Comparison of ENCODE assay signal across 25 mouse cellular contexts in the genomic region with DNA sequence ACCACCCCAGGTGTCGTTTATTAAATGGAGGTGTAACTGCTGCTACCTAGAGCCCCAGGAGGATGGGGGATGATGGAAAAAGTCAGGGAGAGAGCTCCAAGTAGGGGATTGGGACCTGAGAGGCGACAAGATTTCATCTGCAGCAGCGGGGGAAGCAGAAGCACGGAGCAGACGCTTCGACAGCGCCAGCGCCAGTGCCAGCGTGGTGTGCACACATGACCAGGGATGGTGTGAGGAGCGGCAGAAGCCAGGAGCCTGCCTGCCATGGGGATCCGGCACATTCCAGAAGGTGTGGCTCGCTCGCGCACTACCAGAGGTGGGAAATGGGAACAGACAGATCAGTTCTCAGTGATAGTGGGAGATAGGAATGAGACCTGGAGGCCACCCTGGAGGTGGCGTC. TPM values are rescaled to one million over a fixed set of nuclear protein-coding genes. Genes with fewer than 3 reads are reported as not detected.
DNase-seq lines count a peak whose midpoint lies in the region; ATAC-seq lines count a peak whose summit lies in the region.
"Had no signal": no experiment of that assay in that cellular context is flagged by ENCODE, and none has a peak within 500 bp of the region (broad histone marks: within the 10 kb centered on the region; RNA-seq: fewer than 3 reads in every experiment).

No protein-coding gene starts in this region.

- H3K4me2 ChIP-seq in intestine, embryonic 15.5 days (replicated peaks): no peak overlapping the region
- H3K4me2 ChIP-seq: heart, embryonic 12.5 days; liver, embryonic 15.5 days had no signal

- no peaks in the 10 kb centered on the region for H3K36me3 ChIP-seq in intestine, embryonic 15.5 days
- H3K36me3 ChIP-seq: embryonic facial prominence, embryonic 10.5 days; heart, embryonic 12.5 days; limb, embryonic 10.5 days; liver, embryonic 15.5 days had no signal

- H3K27ac ChIP-seq in intestine, embryonic 15.5 days: no peak overlapping the region
- H3K27ac ChIP-seq: embryonic facial prominence, embryonic 10.5 days; hindbrain, postnatal 0 days; limb, embryonic 10.5 days; liver, embryonic 15.5 days; stomach, postnatal 0 days had no signal

- DNase-seq in layer of hippocampus, adult 11-12 months (ENCODE audit: low spot score): peak; percentile 36
- DNase-seq in layer of hippocampus, adult 9-10 months (ENCODE audit: low spot score): no peak
- peak; percentile 9 to 14 for DNase-seq in layer of hippocampus, postnatal 36 days
- peak; percentile 53 for DNase-seq in right cerebral cortex, adult 18-20 months
- DNase-seq in cerebellum, postnatal 14 days: no peak
- DNase-seq in urinary bladder, postnatal 4 days (ENCODE audit: low spot score in 2 of 2): no peak
- DNase-seq: cerebellum, adult 2 months; cerebellum, postnatal 36 days; gastrocnemius, postnatal 10 days; heart, adult 18-20 months; heart, postnatal 10 days; kidney, postnatal 25 days; liver; lung, postnatal 4 days; midbrain, embryonic 14.5 days had no signal

- H3K4me3 ChIP-seq in intestine, embryonic 15.5 days (replicated peaks): no peak overlapping the region
- H3K4me3 ChIP-seq: embryonic facial prominence, embryonic 10.5 days; heart, embryonic 12.5 days; limb, embryonic 10.5 days; liver, embryonic 15.5 days had no signal

- H3K9ac ChIP-seq in intestine, embryonic 15.5 days: no peak overlapping the region
- H3K9ac ChIP-seq: heart, embryonic 12.5 days; liver, embryonic 15.5 days had no signal

- H3K27me3 ChIP-seq in intestine, embryonic 15.5 days (replicated peaks): no peaks in the 10 kb centered on the region
- H3K27me3 ChIP-seq: liver, embryonic 15.5 days had no signal

- H3K9me3 ChIP-seq in intestine, embryonic 15.5 days: no peaks in the 10 kb centered on the region
- H3K9me3 ChIP-seq: embryonic facial prominence, embryonic 10.5 days; limb, embryonic 10.5 days; liver, embryonic 15.5 days had no signal

- ATAC-seq in intestine, embryonic 15.5 days: no peak
- ATAC-seq: hindbrain, postnatal 0 days; intestine, postnatal 0 days; Patski had no signal

- no peaks in the 10 kb centered on the region for H3K4me1 ChIP-seq in intestine, embryonic 15.5 days (replicated peaks)
- H3K4me1 ChIP-seq: embryonic facial prominence, embryonic 10.5 days; heart, embryonic 12.5 days; limb, embryonic 10.5 days; liver, embryonic 15.5 days had no signal

- WGBS in intestine, embryonic 15.5 days: 82% methylated on average over 15 of the region's 15 CpGs

RNA-seq across cellular contexts. Expression of a gene that starts 55.1 kb away (rescaled TPM):
- 10 to 100 TPM; 35.3 to 38.7 TPM for total RNA-seq in layer of hippocampus, postnatal 36 days (2021)
- 1.3 and 1.5 TPM in 2 replicates for polyA plus RNA-seq in intestine, embryonic 15.5 days (2015; fragmentation: Nextera tagmentation; extraction: Ambion mirVana)
- total RNA-seq: megakaryocyte-erythroid progenitor cell, adult 5-6 weeks had no signal
- polyA plus RNA-seq: Patski had no signal

Comparison
In these comparisons a context has a peak if more than half of its experiments do, and no peak if none do; other contexts are left out.
1. DNase-seq: peak in layer of hippocampus, adult 11-12 months (single experiment), layer of hippocampus, postnatal 36 days (2 of 2) and right cerebral cortex, adult 18-20 months (single experiment); none in layer of hippocampus, adult 9-10 months (single experiment), cerebellum, postnatal 14 days (0 of 2) and urinary bladder, postnatal 4 days (0 of 2).